In the genomic region with DNA sequence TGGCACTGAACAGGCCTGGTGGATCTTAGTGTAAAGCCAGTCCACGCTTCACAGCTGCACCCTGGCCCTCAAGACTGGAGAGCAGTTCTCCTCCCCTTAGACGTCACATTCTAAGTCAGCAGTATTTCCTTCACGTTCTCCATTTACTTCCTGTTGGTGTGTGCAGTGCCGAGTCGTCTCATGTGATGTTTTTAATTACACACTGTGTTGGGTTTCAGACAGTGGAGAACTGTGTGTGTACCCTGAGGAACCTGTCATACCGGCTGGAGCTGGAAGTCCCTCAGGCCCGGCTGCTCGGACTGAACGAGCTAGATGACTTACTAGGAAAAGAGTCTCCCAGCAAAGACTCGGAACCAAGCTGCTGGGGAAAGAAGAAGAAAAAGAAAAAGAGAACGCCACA, we compare ENCODE assay signal across 10 mouse cellular contexts.
A peak's percentile ranks its signal among the peaks of the same experiment; 100 is the strongest.
DNase-seq lines count a peak whose midpoint lies in the region; ATAC-seq lines count a peak whose summit lies in the region.
"Had no signal": no experiment of that assay in that cellular context is flagged by ENCODE, and none has a peak within 500 bp of the region (broad histone marks: within the 10 kb centered on the region; RNA-seq: fewer than 3 reads in every experiment).

No protein-coding gene starts in this region.

- H3K4me1 ChIP-seq in limb, embryonic 11.5 days (ENCODE audit: control insufficient read depth, insufficient read depth, low read length): no peaks in the 10 kb centered on the region
- H3K4me1 ChIP-seq in midbrain, embryonic 10.5 days: no peaks in the 10 kb centered on the region
- H3K4me1 ChIP-seq in forebrain, embryonic 14.5 days (ENCODE audit: control insufficient read depth, insufficient read depth, low read length): no peaks in the 10 kb centered on the region
- H3K4me1 ChIP-seq: hindbrain, embryonic 10.5 days had no signal

- peaks cover 3% of the 10 kb centered on the region; the same call in 1 of the 2 replicates for H3K36me3 ChIP-seq in limb, embryonic 11.5 days (ENCODE audit: control insufficient read depth, insufficient read depth, low read length)
- H3K36me3 ChIP-seq in midbrain, embryonic 10.5 days: peaks cover 85% of the 10 kb centered on the region
- H3K36me3 ChIP-seq in forebrain, embryonic 14.5 days (ENCODE audit: control insufficient read depth, insufficient read depth, low read length): peaks cover 52% of the 10 kb centered on the region

- no peaks in the 10 kb centered on the region for H3K9me3 ChIP-seq in limb, embryonic 11.5 days (ENCODE audit: control insufficient read depth, low read length)
- no peaks in the 10 kb centered on the region for H3K9me3 ChIP-seq in midbrain, embryonic 10.5 days (replicated peaks)
- no peaks in the 10 kb centered on the region for H3K9me3 ChIP-seq in forebrain, embryonic 14.5 days (replicated peaks; ENCODE audit: control insufficient read depth, low read length)
- H3K9me3 ChIP-seq: hindbrain, embryonic 10.5 days had no signal

- no peak for DNase-seq in frontal cortex, adult 2 months (ENCODE audit: extremely low spot score in 1 of 2, low spot score in 1 of 2)
- DNase-seq in urinary bladder, postnatal 36 days (ENCODE audit: low spot score in 2 of 2): peak; percentile 66 to 70
- no peak for DNase-seq in urinary bladder, postnatal 25 days (ENCODE audit: low spot score)
- no peak for DNase-seq in limb, embryonic 11.5 days (ENCODE audit: low spot score)
- DNase-seq in midbrain, embryonic 10.5 days (ENCODE audit: low spot score): no peak
- no peak for DNase-seq in forebrain, embryonic 14.5 days (ENCODE audit: low spot score)
- DNase-seq in embryo, embryonic 10.5 days (ENCODE audit: low spot score): no peak

- no peak overlapping the region for H3K4me2 ChIP-seq in limb, embryonic 11.5 days (ENCODE audit: low read depth, severe bottlenecking)
- H3K4me2 ChIP-seq in forebrain, embryonic 14.5 days (ENCODE audit: low read length): no peak overlapping the region

- no peak overlapping the region for H3K9ac ChIP-seq in limb, embryonic 11.5 days (ENCODE audit: low read length)
- H3K9ac ChIP-seq in forebrain, embryonic 14.5 days (ENCODE audit: low read length): no peak overlapping the region

- H3K4me3 ChIP-seq in limb, embryonic 11.5 days (ENCODE audit: low read depth, low read length): no peak overlapping the region
- H3K4me3 ChIP-seq in midbrain, embryonic 10.5 days: no peak overlapping the region
- H3K4me3 ChIP-seq in forebrain, embryonic 14.5 days (ENCODE audit: low read depth, low read length): no peak overlapping the region
- H3K4me3 ChIP-seq: hindbrain, embryonic 10.5 days had no signal

- WGBS in limb, embryonic 11.5 days: 46% methylated on average over 11 of the region's 11 CpGs
- WGBS in midbrain, embryonic 10.5 days: 86% methylated on average over 11 of the region's 11 CpGs
- WGBS in forebrain, embryonic 14.5 days: 87% methylated on average over 11 of the region's 11 CpGs

- H3K27ac ChIP-seq in limb, embryonic 11.5 days (replicated peaks; ENCODE audit: low read depth, low read length): no peak overlapping the region
- H3K27ac ChIP-seq in midbrain, embryonic 10.5 days (replicated peaks): no peak overlapping the region
- H3K27ac ChIP-seq in forebrain, embryonic 14.5 days (ENCODE audit: low read depth, low read length): no peak overlapping the region
- H3K27ac ChIP-seq: hindbrain, embryonic 10.5 days had no signal

- ATAC-seq in frontal cortex, adult (ENCODE audit: low TSS enrichment): 0 out of 2 replicates have a peak, but pooled peaks have one; percentile 20
- ATAC-seq in limb, embryonic 11.5 days (ENCODE audit: insufficient number of reproducible peaks, low FRiP score, low TSS enrichment, low read depth): peak; percentile 35; the same call in 1 of the 2 replicates
- ATAC-seq in forebrain, embryonic 14.5 days: no peak

- no peaks in the 10 kb centered on the region for H3K27me3 ChIP-seq in limb, embryonic 11.5 days (ENCODE audit: control insufficient read depth, insufficient read depth, low read length)
- no peaks in the 10 kb centered on the region for H3K27me3 ChIP-seq in midbrain, embryonic 10.5 days (ENCODE audit: low read depth, poor library complexity, severe bottlenecking)
- no peaks in the 10 kb centered on the region for H3K27me3 ChIP-seq in forebrain, embryonic 14.5 days (replicated peaks; ENCODE audit: control insufficient read depth, insufficient read depth, low read length)
- H3K27me3 ChIP-seq: CH12.LX had no signal

Comparison
In these comparisons a context has a peak if more than half of its experiments do, and no peak if none do; other contexts are left out.
1. DNase-seq: peak in urinary bladder, postnatal 36 days (2 of 2); none in frontal cortex, adult 2 months (0 of 2), urinary bladder, postnatal 25 days (single experiment), limb, embryonic 11.5 days (single experiment), midbrain, embryonic 10.5 days (single experiment), forebrain, embryonic 14.5 days (single experiment) and embryo, embryonic 10.5 days (single experiment).